Mouse (Mus musculus): ENCODE measurements around the gene Lpp.

GRCm38 (mm10) chr16:24958661-24959060 lies 565.4 kb downstream of the Lpp start:
- no peak for TF ChIP-seq CTCF (IDR thresholded peaks at IDR 0.05; ENCODE audit: control insufficient read depth, insufficient read depth, low read length)
- TF ChIP-seq POLR2A (IDR thresholded peaks at IDR 0.05; ENCODE audit: borderline replicate concordance, control insufficient read depth, low read depth, low read length) = no peak
